Mouse (Mus musculus) erythroblast, embryonic 14.5 days (primary cell): Measurements from ENCODE around the gene Brms1.

Source experiments
- GATA1 ChIP-seq: IDR thresholded peaks from 2 replicates; pipeline ENCODE4 v1.6.1; 2012; ENCODE audit warnings: low read length, inconsistent platforms, mixed read lengths
- TAL1 ChIP-seq: IDR thresholded peaks from 3 replicates; pipeline ENCODE4 v1.6.1; 2012; ENCODE audit warnings: low read length, inconsistent platforms, mixed read lengths

DNA sequence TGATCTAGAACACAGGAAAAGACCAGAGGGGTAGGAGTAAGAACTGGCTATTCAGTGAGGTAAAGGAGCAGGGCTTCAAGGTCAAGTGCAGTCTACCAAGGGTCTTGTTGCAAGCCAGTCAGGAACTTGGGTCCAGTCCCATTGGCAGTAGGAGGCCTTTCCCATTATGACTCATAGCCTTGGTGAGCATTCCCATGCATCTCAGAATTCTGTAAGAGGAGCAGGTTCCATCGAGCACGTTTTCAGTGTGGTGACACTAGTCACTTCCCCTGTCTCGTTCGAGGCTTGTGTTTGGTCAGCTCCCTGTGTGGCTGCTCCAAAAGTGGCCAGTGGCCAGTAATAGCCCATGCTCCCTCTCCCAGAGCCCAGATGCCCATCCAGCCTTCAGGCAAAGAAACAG is 4.4 kb downstream of the Brms1 start:
- TF ChIP-seq TAL1 (no peak), GATA1 (no peak)
